Mouse (Mus musculus): ENCODE results near the gene Tubb2b. TPM values are rescaled to one million over a fixed set of nuclear protein-coding genes. Genes with fewer than 3 reads are reported as not detected.

The Tubb2b gene
- total and polyA plus RNA-seq, 2 experiments: 0.33 TPM; not detected in 1

DNA sequence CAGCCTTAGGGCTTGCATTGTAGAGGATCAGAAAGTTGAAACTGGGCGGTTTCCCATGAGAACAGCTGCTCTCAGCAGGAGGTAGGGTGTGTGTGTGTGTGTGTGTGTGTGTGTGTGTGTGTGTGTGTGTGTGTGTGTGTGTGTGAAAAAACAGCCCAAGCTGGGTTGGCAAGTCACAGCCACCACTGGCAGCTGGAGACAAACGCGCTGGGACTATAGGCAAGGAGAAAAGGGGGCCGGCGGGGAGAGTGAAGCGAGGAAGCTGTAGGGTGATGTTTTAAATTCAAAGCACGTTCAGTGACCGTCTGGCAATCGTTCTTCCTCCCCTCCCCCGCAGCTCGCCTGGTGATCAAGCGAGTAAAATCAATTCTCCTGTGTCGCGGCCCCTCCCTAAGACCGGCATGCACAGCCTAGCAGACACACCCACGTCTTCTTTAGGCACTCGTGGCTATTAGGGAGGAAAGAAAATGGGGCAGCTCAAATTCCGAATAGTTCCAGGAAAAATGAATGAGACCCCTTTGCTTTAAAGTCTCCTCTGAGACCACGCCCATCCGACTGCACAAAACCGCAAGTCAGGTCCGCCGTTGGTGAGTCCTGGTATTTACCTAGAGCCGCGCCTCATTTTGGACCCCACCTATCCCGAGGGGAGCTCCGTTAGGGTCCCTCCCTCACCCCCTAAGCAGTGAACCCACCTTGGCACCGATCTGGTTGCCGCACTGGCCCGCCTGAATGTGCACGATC lies 611 bp downstream of the Tubb2b start:
- H3K4me1 ChIP-seq (ENCODE audit: control insufficient read depth, insufficient read depth, low read length): peaks cover 8% of the 10 kb centered on the region; the same call in 1 of the 2 replicates
- no peak overlapping the region for H3K27ac ChIP-seq (replicated peaks; ENCODE audit: insufficient read depth, low read depth, low read length)
- H3K27me3 ChIP-seq (ENCODE audit: control insufficient read depth, insufficient read depth, low read length): peaks cover 15% of the 10 kb centered on the region; the same call in 1 of the 2 replicates
- H3K36me3 ChIP-seq (ENCODE audit: control insufficient read depth, insufficient read depth, low read length): no peaks in the 10 kb centered on the region
- H3K9ac ChIP-seq (ENCODE audit: low read depth, low read length): no peak overlapping the region; the same call in 1 of the 2 replicates
- H3K79me2 ChIP-seq (ENCODE audit: control insufficient read depth, insufficient read depth, low read length): no peaks in the 10 kb centered on the region
- no peak for DNase-seq (ENCODE audit: extremely low read depth, low read depth, low spot score)
- peak overlapping the region; percentile 50 for H3K4me3 ChIP-seq (ENCODE audit: insufficient read depth, low read depth, low read length)
- WGBS: 4% methylated on average over 31 of the region's 31 CpGs
- TF ChIP-seq POLR2A (IDR thresholded peaks at IDR 0.05; ENCODE audit: extremely low read depth, insufficient read depth, low read length): no peak
- no peak for TF ChIP-seq CTCF (IDR thresholded peaks at IDR 0.05; ENCODE audit: low read depth, low read length)

DNA sequence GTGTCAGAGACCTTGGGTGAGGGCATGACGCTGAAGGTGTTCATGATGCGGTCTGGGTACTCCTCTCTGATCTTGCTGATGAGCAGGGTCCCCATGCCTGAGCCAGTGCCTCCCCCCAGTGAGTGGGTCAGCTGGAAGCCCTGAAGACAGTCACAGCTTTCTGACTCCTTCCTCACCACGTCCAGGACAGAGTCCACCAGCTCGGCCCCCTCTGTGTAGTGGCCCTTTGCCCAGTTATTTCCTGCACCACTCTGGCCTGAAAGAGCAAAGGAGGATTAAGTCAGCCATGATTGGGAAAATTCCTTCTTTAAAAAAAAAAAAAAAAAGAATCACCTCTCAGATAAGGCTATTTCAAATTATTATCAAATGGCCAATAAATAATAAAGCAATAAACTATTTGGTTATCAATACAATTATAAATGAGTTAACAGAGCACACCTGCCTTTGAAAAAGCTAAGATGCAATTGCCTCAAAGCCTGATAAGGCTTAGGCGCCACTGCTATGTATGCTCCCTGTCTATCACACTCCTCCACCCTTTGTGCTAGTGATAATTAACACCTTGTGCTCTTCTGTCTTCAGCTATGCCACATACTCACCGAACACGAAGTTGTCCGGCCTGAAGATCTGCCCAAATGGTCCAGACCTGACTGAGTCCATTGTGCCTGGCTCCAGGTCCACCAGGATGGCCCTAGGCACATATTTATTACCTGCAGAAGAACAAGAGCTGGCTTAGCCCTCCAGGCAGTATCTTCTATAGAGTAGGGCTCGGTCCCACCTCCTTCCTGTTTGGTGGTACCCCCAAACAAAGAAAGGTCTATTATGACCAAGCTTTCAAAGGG lies 1.8 kb downstream of the Tubb2b start:
- no peak overlapping the region for H3K27ac ChIP-seq (replicated peaks; ENCODE audit: insufficient read depth, low read depth, low read length)

DNA sequence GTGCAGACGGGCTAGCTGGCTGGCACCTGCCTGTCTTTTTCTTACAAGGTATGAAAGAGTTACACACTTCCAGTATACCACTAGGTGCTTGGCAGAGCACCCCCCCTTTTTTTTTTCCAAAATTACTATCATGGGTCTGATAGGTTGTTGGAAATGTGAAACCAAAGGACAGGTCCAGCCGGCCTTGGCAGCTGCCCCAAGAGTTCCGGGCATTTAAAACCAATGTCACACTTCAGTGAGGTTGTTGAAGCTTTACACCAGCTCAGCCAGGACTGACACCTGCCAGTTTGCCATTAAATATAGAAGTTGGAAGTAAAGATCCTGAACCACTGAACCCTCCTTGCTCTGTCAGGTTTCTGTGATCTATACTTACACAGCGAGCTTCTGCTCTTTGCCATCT lies 4.6 kb downstream of the Tubb2b start:
- Histone ChIP-seq H3K27ac (replicated peaks; ENCODE audit: insufficient read depth, low read depth, low read length) (no peak overlapping the region), H3K4me3 (ENCODE audit: insufficient read depth, low read depth, low read length) (no peak overlapping the region), H3K9ac (ENCODE audit: low read depth, low read length) (no peak overlapping the region), H3K27me3 (ENCODE audit: control insufficient read depth, insufficient read depth, low read length) (no peaks in the 10 kb centered on the region; the same call in 1 of the 2 replicates), H3K79me2 (ENCODE audit: control insufficient read depth, insufficient read depth, low read length) (no peaks in the 10 kb centered on the region), H3K36me3 (ENCODE audit: control insufficient read depth, insufficient read depth, low read length) (no peaks in the 10 kb centered on the region), H3K4me1 (ENCODE audit: control insufficient read depth, insufficient read depth, low read length) (peaks cover 8% of the 10 kb centered on the region; the same call in 1 of the 2 replicates)
- 71% methylated on average over 4 of the region's 4 CpGs for WGBS
- no peak for DNase-seq (ENCODE audit: extremely low read depth, low read depth, low spot score)
- TF ChIP-seq POLR2A (IDR thresholded peaks at IDR 0.05; ENCODE audit: extremely low read depth, insufficient read depth, low read length) (no peak), CTCF (IDR thresholded peaks at IDR 0.05; ENCODE audit: low read depth, low read length) (no peak)

More for the DNA sequence above, 1.8 kb downstream of the Tubb2b start:
- H3K79me2 ChIP-seq (ENCODE audit: control insufficient read depth, insufficient read depth, low read length): no peaks in the 10 kb centered on the region
- H3K27me3 ChIP-seq (ENCODE audit: control insufficient read depth, insufficient read depth, low read length): peaks cover 11% of the 10 kb centered on the region; the same call in 1 of the 2 replicates
- peaks cover 8% of the 10 kb centered on the region; the same call in 1 of the 2 replicates for H3K4me1 ChIP-seq (ENCODE audit: control insufficient read depth, insufficient read depth, low read length)
- H3K9ac ChIP-seq (ENCODE audit: low read depth, low read length): no peak overlapping the region
- WGBS: 92% methylated on average over 9 of the region's 9 CpGs
- no peak overlapping the region for H3K4me3 ChIP-seq (ENCODE audit: insufficient read depth, low read depth, low read length)
- H3K36me3 ChIP-seq (ENCODE audit: control insufficient read depth, insufficient read depth, low read length): no peaks in the 10 kb centered on the region
- TF ChIP-seq POLR2A (IDR thresholded peaks at IDR 0.05; ENCODE audit: extremely low read depth, insufficient read depth, low read length) (no peak), CTCF (IDR thresholded peaks at IDR 0.05; ENCODE audit: low read depth, low read length) (no peak)
- DNase-seq (ENCODE audit: extremely low read depth, low read depth, low spot score): no peak

DNA sequence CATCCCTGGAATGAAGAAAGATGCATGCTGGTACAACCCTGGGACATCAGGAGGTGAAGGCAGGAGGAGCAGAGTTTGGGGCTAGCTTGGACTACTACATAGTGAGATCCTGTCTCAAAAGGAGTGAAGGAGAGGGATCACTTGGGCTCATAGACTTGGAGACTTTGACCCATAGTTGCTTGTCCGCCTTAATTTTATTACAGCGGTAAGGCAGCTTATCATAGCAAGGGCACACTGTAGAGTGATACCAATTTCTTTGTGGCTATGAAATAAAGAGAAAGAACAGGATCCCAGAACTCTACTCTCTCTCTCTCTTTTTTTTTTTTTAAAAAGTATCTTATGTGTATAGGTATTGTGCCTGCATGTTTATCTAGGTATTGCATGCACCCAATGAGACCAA lies 9.7 kb downstream of the Tubb2b start:
- Histone ChIP-seq H3K9ac (ENCODE audit: low read depth, low read length) (no peak overlapping the region), H3K27me3 (ENCODE audit: control insufficient read depth, insufficient read depth, low read length) (no peaks in the 10 kb centered on the region), H3K27ac (replicated peaks; ENCODE audit: insufficient read depth, low read depth, low read length) (no peak overlapping the region), H3K36me3 (ENCODE audit: control insufficient read depth, insufficient read depth, low read length) (no peaks in the 10 kb centered on the region), H3K4me1 (ENCODE audit: control insufficient read depth, insufficient read depth, low read length) (no peaks in the 10 kb centered on the region), H3K79me2 (ENCODE audit: control insufficient read depth, insufficient read depth, low read length) (no peaks in the 10 kb centered on the region), H3K4me3 (ENCODE audit: insufficient read depth, low read depth, low read length) (no peak overlapping the region)
- 94% methylated on average over 2 of the region's 2 CpGs for WGBS
- TF ChIP-seq CTCF (IDR thresholded peaks at IDR 0.05; ENCODE audit: low read depth, low read length): no peak
- no peak for TF ChIP-seq POLR2A (IDR thresholded peaks at IDR 0.05; ENCODE audit: extremely low read depth, insufficient read depth, low read length)
- no peak for DNase-seq (ENCODE audit: extremely low read depth, low read depth, low spot score)

DNA sequence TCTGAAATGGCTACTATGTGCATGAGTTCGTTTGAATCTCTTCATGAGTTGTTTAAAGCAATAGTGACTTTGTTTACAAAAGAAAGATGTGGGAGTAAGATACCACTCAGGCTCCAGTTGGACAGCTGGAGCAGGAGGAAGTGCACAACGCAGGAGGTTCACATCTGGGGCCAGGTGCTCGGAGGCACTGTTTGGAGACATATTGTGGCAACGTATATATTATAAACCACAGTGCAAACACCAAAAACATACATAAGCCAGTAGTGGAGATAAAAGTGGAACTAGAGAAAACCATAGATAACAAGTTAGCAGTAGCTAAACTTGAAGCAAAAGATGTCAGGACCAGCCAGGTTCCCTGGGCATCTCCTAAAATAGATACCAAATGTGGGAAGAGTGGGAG lies 10.9 kb downstream of the Tubb2b start:
- Histone ChIP-seq H3K4me3 (ENCODE audit: insufficient read depth, low read depth, low read length) (no peak overlapping the region), H3K79me2 (ENCODE audit: control insufficient read depth, insufficient read depth, low read length) (no peaks in the 10 kb centered on the region), H3K36me3 (ENCODE audit: control insufficient read depth, insufficient read depth, low read length) (no peaks in the 10 kb centered on the region), H3K27ac (replicated peaks; ENCODE audit: insufficient read depth, low read depth, low read length) (no peak overlapping the region), H3K27me3 (ENCODE audit: control insufficient read depth, insufficient read depth, low read length) (no peaks in the 10 kb centered on the region), H3K9ac (ENCODE audit: low read depth, low read length) (no peak overlapping the region), H3K4me1 (ENCODE audit: control insufficient read depth, insufficient read depth, low read length) (no peaks in the 10 kb centered on the region)
- DNase-seq (ENCODE audit: extremely low read depth, low read depth, low spot score): no peak
- 74% methylated on average over 4 of the region's 4 CpGs for WGBS
- TF ChIP-seq POLR2A (IDR thresholded peaks at IDR 0.05; ENCODE audit: extremely low read depth, insufficient read depth, low read length) (no peak), CTCF (IDR thresholded peaks at IDR 0.05; ENCODE audit: low read depth, low read length) (no peak)

All from liver, adult 2 months (tissue).